Mouse (Mus musculus): ENCODE measurements at regions not wholly inside any gene's neighbourhood (a gene's known extent, or its start where the extent isn't known, plus 50 kb on each side); places are given as distances from the start of the nearest gene placed in this dataset.

- ATAC-seq = no peak
Observed at GRCm38 (mm10) chr14:58815616-58816539, 326.8 kb downstream of the 1700129C05Rik start.

- ATAC-seq = no peak
Observed at GRCm38 (mm10) chr14:58812585-58812984, 330.1 kb downstream of the 1700129C05Rik start.

- no peak for ATAC-seq
Observed at GRCm38 (mm10) chr14:58801402-58801861, 341.3 kb downstream of the 1700129C05Rik start.

- ATAC-seq = no peak
Observed at GRCm38 (mm10) chr14:58788190-58788945, 354.3 kb downstream of the 1700129C05Rik start.

DNA sequence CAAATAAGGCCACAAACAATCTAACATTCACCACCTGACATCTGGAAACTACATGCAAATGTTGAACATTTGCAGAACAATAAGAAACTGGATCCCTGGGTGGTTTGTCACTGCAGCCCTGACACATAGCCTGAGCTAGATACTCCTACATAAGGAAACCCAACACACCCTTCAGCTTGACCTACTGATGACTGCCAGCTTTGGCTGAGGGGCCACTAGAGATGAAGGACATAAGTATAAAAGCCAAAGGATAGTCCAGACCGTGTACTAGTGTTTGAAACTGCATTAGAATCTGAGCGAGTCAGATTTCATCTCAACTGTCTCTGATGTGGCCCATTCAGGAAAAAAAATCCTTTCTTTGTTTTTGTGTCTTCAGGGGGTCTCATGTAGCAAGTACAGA is 355.1 kb downstream of the 1700129C05Rik start:
- no peak for ATAC-seq

GRCm38 (mm10) chr14:58786791-58787491 is 355.8 kb downstream of the 1700129C05Rik start:
- no peak for ATAC-seq

DNA sequence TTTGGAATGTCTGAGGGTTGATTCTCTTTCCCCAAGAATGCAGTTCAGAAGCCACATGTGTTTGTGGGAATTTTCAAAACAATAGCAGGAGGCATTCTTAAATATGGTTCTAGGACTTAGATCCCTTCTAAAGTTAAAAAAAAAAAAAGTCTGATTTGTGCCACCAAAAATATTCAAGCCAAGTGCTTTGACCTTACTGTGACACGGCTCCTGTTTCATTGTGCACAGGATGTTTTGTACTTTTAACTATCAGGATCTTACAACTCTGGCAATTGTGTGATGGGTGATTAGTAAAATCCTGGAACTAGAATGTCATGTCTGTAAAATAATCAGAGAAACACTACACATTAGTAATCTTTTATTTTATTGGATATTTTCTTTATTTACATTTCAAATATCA is 359.5 kb downstream of the 1700129C05Rik start:
- ATAC-seq = no peak

- ATAC-seq = no peak
Observed at GRCm38 (mm10) chr14:58780306-58780705, 362.4 kb downstream of the 1700129C05Rik start.

DNA sequence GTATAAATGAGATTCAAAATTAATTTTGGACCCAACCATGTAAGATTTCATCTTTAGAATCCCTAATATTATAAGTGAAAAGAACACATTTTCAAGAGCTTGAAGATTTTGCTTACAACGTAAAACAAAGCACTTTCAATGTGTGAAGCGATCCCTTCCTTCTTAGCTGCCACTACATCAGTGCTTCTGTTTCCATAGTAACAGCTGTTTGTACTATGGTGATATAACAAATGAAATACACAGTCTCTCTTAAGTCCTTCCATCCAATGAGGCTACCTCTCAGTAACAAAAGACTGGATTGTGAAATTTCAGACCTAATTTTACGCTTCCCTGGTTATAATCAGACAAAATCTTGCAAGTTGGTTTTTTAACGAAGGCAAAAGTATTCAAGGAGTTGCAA is 364.0 kb downstream of the 1700129C05Rik start:
- ATAC-seq = no peak

DNA sequence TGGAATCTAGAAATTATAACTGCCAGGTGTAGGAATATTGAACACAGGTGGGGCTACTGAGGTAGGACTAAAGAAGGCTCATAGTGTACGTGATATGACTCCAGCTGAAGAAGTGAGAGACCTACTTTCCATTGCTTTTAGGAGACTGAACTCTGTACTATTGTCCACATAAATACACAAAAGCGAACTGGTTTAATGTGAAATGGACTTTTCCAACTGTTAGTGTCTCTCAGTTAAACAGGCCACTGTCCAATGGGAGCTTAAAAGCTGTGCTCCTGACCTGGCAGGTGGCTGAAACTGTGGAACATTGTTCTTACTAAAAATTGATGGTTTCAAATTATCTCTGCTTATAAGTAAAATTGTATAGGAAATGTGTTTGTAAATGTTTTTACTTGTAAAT is 381.4 kb downstream of the 1700129C05Rik start:
- ATAC-seq = no peak

DNA sequence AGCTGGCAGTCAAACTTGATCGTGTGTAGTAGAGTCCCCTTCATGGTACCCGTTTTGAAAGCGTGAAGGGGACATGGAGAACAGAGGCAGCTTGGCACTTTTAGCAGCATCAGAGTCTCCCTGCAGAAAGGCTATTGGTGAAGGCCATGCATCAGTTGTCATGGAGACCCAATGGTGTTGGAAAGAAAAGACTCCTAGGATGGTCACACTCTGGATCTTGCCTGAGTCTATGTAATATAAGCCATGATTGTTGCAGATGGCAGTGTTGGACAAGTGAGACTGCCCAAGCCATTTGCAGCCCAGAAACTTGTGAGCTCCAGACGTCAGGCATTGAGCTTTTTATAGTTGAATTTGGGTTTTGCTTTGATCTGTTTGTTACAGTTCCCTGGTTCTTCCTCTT is 382.9 kb downstream of the 1700129C05Rik start:
- no peak for ATAC-seq

- no peak for ATAC-seq
Observed at GRCm38 (mm10) chr14:58753781-58754180, 388.9 kb downstream of the 1700129C05Rik start.

DNA sequence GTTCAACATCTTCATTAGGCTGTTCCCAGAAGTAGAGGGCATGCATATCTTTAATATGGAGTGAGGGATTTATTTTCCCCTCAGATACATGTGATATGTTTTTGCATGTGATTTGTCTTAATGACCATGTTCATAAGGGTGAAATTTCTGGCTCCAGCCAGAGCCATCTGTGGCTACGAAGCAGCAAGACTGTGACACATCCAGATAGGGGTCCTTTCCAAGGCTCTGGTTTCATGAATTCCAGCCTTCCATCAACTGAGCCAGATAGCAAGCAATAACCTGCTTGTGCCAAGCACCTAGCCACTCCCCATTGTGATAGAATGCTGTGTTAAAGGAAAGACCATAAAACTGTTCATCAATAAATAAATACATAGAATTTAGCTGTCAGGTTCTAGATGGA is 389.6 kb downstream of the 1700129C05Rik start:
- no peak for ATAC-seq

DNA sequence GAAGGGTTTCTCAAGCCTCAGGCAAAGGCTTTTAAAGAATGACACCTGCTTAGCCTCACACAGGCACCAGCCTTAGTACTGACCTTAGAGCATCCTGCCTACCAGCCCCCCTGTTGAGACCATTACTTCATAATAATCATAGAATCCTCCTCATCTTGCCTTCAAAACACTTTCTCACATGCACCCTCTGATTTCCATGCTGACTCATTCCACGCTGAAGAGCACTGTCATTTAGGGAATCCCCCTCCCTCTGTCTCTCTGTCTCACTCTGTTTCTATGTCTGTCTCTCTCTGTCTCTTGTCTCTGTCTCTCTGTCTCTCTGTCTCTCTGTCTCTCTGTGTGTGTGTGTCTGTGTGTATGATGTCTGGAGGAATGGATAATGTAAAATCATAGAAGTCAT is 416.3 kb downstream of the 1700129C05Rik start:
- ATAC-seq = no peak

- ATAC-seq = no peak
Observed at GRCm38 (mm10) chr14:58714856-58715255, 427.8 kb downstream of the 1700129C05Rik start.

DNA sequence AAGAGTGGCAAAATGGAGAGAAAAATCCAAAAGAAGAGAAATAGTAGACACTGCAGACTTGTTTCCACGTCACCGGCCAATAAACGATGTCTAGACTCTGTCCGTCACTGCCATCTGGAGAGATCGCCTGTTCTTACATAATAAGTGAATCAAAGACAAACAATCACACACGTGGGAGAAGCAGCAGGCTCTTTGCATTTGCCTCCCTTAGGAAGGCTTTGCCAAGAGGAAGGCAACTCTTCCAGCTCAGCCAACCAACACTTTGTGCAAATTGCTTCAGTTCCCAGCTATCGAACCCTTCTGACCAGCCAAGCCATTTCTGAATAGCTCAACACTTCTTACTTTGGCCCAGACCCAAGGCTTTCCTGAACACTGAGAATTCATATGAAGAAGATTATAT is 432.8 kb downstream of the 1700129C05Rik start:
- ATAC-seq = no peak

GRCm38 (mm10) chr14:58709281-58709680 is 433.4 kb downstream of the 1700129C05Rik start:
- no peak for ATAC-seq

DNA sequence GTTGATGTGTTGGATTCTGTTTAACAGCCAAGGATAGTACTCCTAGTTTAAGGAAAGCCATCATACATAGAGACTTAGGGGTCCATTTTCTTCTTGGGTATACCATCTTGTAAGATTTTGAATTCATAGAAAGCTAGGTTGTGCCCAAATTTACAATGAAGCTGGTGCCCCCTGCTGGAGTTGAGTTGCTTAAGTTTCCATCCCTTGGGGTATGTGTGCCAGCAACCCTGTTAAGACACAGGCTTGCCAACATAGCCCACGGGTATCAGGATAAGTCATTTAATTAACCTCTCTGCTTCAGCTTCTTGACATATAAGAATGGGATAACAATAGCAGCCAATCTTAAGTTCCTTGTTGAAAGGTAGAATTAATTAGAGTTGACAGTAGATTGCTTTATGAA is 440.9 kb downstream of the 1700129C05Rik start:
- no peak for ATAC-seq

DNA sequence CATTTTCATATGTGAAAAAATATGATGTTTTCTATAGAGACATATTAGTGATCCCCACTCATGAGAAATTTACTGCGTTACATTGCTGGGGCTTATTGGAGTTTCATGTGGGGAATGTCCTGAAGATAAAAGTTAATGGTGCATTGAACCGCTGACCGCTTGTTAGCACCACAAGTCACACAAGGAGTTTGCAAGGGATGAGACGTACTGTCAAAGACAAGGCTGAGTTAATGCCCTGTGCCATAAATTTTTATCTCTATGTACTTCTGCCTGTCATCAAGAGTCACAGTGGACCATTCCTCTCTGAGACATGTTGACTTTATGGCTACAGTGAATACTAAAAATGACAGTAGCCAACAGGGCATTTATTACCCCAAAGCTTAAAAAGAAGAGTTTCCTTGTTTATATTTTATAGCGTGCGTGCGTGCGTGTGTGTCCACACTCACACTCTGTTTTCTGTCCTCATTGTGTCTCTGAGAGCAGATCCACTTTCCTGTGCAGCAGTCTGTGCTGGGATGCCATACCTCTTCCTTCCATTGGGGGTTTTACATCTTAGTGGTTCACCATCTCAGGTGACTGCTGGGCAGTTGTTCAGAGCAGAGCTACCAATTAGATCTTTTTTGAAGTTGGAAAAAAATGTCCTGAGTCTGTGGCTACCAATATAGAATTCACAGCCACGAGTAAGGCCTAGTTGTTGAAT is 451.4 kb downstream of the 1700129C05Rik start:
- no peak for ATAC-seq

DNA sequence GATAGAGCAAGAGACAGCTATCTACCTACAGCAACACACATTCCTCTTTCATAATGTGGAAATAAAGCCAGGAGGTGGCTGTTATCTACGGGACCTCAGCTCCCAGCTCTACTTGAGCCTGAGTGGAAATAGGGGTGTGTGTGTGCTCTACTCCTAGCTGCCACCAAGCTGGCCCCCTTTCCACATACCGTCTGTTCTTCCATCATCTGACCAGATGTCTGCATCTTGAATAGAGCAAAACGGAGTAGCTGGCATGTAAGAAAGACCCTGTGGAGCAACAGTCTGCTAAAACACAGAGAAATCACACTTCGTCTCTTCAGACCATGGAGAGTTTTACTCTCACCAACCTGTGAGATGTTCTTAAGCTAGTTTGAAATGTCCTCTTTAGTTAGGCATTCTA is 454.9 kb downstream of the 1700129C05Rik start:
- no peak for ATAC-seq

- ATAC-seq = no peak
Observed at GRCm38 (mm10) chr14:58678781-58679180, 463.9 kb downstream of the 1700129C05Rik start.

DNA sequence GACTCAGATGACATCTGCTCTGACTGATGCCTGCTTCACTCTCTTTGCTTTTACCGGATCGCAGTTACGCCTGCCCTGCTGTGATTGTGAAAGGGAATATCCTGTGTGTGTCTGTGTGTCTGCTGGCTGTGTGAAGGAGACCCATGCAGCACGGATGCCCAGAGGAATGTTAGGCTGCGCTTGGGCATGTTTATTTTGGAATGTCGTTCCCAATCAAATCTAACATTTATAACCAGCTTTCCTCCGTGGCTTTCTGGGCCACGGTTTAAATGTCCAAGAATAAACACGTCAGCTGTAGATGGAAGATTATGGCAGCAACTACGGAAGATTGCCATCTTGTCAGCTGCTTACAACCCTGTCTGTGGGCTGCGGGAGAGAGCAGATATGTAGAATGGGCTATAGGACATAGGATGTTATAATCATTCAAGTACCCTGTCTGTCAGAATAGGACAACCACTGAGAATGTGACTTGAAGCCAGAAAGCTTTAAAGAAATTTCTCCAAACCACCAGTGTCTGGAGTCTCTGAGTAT is 464.5 kb downstream of the 1700129C05Rik start:
- no peak for ATAC-seq
